Mouse (Mus musculus) lung, postnatal 14 days (tissue): ENCODE results near the gene Mmel1.
A peak's percentile ranks its signal among the peaks of the same experiment; 100 is the strongest.

Source experiments
- DNase-seq: peaks from one replicate; pipeline ENCODE4 v3.0.0; 2021

Mmel1 gene

DNA sequence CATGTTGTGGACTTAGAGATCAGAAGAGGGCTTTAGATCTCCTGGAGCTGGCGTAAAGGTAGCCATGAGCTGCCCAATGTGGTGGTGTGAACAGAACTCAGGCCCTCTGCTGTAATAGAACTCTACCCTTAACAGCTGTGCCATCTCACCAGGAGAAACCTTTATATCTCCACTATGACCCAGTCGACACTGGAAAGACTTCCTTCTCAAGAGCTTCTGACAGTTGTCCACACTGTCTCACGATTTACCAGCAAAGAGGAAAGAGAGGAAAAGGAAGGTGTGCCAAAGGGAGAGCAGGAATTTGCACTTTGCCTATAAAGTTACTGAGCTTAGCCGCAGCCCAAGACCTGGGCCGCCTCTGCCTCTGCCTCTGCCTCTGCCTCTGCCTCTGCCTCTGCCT lies 72.4 kb downstream of the Mmel1 start:
- DNase-seq, result no peak

DNA sequence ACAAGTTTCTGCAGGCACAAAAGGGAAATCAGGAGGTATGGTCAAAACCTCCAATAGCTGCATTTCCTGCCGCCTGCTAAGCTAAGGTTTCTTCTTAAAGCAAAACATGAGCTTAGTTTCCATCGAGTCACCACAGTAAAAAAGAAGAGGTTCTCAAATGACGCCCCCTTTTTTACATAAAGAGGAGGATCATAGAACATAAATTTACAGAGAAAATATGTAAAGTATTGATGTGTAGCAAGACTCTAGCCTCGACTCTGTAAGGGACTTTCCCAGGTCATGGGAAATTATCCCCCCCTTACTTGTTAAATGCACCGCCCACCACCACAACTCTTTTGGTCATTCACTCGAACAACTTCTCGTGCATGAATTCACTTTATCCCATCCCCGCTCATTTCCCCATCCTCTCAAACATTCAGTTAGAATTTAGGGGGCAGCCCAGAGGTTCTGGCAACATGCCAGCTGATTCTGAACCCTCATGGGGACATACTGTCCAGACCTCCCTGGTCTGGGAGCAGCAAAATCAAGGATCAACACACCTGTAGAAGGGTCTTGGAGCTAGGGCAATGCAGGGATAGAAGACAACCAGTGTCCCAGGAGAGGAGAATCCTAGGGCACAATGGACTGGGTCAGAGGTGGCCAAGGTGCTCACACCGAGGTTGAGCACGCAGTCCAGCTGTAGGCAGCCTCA lies 73.4 kb downstream of the Mmel1 start:
- DNase-seq, result no peak

DNA sequence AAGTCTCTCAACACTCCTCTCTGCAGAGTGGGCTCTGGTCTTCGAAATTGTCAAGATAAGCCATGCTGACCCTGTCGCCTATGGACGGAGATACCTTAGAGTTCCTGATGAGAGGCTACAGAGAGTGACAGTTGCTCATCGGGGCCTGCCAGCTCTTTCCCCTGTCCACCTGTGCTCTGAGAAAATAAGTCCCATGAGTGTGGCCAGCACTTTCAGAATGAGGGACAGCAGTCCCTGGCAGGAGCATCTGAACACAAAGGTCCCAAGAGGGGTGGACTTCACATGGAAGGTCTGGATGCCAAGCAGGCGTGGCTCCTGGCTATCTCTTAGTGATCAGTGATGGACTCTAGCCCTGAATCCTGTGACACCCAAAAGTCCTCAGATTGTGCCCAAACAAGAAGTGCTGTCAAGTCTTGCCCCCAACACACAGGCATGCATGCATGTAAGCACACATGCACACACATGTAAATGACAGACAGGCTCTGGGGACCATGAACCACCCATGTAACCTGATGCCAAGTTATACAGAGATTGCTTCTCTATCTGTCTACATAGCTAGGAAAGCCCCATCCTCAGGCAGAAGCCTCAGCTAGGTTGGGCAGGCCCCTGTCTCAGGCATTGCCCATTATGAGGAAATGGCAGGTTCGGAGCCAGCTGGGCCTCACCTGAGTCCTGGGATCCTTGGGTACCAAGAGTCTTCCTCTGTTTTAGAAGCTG lies 74.1 kb downstream of the Mmel1 start:
- no peak for DNase-seq

DNA sequence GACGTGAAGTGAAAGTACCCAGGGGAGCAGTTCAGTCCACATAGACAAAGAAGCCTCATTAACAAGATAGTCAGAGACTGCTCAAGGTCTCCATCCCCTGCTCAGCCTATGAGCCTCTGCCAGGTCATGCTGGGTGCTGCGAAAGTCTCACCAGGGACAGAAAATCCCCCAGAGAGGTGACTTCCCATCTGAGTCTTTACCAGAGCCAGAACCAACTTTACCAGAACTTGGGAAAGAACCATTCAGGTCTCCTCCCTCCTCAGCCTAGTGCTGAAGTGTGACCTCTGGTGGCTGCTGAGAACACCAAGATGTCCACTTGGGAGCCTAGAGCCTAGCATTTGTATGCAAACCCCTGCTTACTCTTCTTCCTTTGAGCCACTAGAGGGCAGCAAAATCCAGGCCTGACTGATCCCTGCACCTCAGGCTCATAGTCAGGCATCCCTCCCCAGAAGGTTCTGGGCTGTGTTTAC lies 74.8 kb downstream of the Mmel1 start:
- DNase-seq, result peak; percentile 81
